Mouse (Mus musculus) left cerebral cortex, adult 9 months (tissue): ENCODE results near the gene Hmgb1.

Experiments used
- DNase-seq, 2 experiments: peaks; one replicate each; pipeline ENCODE4 v3.0.0; 2022; ENCODE audit warnings: low spot score in 2 of 2

The Hmgb1 gene

DNA sequence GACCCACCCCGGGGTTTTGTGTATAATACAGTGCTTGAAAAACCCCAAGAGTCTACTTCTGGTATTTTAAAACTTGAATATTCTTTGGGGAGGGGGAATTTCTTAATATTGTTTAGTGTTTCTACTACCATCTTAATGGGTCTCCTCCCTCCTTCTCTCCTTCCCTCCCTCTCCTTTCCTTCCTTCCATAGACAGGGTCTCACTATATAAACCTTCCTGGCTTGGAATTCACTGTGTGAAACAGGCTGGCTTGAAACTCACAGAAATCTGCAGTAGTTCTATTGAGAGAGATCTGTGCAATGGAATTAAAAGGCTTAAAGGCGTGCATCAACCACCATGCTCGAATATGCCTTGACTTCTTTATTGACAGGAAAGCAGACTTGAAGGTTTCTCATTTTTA, 1.5 kb upstream of the Hmgb1 start:
- DNase-seq, result no peak

DNA sequence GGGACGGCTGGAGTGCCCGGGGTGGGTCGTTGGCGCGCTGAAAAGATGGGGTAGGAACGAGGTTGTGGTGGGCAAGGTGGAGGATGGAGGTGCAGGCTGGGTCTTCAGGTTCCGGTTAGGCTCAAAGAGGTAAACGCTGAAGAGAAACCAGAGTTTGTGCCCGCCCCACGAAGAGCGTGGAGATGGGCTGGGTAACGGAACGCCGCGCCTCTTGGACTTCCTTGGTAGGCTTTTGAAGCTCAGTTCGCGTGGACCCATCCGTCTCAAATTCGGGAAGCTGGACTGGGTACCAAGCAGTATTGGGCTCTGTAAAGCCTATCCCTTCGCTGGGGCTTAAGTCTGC, 526 bp upstream of the Hmgb1 start:
- DNase-seq, result peak; percentile 36 to 42

DNA sequence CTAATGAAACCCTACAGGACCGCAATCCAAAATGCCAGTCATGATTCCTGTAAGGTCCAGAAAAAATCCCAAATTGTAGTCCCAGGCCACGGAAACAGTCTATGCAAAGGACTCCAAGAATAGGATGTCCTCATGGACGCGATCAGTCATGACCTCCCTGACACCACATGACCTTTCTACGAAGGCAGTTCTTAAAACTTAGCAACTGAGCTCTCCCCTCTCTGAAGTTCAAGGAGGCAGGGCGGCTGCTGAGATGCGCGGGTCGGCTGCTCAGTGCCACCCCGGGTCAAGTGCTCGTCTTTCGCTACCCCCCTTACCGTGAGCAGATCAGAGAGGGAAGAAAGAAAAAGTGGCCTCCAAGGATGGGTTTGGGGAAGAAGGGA, 577 bp downstream of the Hmgb1 start:
- no peak for DNase-seq

DNA sequence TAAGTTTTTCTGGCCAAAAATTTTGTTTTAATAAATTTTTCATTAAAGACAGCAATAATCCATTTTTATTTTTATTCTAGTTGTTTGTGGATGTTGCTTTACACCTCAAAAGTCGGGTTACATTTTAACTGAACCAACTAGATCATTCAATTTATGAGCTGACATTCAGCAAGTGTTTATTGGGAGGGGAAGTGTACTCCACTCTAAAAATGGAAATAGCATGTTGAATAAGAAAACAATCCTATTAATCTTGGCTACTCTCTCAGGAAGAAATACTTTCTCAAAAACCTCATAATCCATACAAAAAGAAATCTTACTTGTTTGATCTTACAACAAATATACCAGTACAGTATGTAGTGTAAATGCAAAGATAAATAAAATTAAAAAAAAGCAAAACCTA, 1.2 kb downstream of the Hmgb1 start:
- DNase-seq, result no peak

DNA sequence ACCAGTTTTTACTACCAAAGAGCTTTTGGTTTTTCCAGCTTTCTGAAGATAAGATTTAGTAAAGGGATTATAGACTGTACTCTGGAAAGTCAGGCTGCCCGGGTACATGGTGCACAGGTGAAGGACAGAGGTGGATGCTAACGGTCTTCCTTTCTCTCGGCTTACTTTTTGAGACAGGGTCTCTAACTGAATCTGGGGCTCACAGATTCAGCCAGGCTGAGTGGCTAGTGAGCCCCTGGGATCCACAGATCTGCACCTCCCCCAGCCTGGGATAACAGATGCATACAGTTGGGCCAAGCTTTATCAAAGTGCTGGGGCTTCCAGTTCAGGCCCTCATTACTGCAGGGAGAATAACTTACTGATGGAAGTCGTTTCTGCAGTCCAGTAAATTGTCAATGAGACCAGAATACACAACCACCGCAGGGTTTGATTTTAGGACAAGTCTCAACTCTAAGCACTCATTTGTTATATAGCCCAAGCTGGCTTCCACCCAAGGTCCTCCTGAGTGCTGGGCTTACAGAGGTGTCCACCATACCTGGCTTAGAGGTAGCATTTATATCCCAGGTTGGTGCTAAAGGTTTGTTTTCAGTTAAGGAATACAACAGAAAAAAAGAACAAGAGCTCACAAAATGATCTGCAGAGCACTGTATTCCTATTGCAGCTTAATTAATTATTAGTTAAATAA, 2.0 kb downstream of the Hmgb1 start:
- DNase-seq, result no peak

DNA sequence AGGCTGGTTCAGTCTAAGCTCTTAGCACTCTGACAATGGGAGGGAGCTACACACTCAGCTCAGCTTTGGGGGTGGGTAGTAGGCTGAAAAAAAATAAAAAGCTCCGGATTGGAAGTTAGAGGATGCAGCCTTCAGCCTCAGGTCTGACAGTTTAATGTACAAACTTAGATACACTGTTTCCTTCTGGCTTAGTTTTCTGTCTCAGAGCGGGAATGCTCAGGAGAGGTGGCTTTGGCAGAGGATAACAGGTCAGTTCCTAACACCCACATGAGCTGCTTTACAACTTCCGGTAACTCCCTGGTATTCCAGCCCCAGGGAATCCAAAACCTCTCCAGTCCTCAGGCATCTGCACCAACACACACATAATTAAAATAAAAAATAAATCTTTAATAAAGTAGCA, 4.5 kb downstream of the Hmgb1 start:
- no peak for DNase-seq

DNA sequence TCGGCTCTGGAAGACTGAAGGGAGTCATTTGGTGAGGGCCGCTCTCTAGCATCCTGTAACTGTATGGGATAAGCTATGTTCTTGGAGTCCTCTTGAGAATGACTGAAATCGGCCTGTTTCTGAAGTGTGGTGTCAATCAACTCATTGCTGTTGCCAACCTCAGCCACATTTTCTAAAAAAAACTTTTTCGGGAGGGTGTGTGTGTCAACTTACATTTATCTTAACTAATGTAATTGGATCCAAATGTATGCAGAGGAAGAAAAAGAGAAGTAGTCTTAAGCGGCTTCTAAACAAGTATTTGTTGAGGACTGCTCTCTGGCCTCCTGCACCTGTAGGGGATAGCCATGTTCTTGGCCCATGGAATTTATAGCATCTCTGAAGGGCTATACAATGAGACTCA, 6.2 kb downstream of the Hmgb1 start:
- DNase-seq, result no peak

DNA sequence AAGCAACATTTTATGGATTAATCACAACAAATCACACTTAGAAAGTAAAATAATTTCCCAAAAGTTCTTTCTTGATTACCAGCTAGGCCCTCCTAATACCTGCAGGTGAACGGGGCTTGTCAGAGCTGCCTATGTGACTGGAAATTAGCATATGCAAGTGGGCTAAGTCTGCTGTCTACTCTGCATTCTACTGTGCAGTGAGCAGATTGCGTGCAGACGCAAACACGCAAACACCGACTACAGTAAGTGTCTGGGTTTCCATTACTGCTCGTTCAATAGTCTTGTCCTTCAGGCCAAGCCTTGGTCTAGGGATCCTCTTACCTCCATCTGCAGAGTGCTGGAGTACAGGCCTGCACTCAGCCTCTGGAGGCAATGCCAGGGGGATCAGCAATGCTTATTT, 8.6 kb downstream of the Hmgb1 start:
- DNase-seq, result no peak

DNA sequence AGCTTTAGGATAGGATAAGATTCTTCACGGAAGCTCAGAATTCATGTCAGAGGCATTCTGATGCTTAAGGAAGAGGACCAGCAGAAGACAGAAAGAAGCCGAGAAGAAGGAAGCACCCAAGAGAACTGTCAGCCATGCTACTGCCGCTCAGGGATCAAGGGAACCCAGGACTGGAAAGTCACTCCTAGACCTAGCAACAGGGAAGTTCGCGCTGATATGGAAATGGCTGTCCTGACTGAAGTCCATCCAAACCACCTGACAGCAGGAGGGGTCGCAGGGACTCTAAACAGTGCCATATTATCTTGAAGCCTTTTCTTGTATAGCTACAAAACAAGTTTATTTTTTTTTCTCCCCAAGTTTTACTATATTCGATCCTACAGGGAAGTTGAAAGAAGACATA, 9.8 kb downstream of the Hmgb1 start:
- no peak for DNase-seq

DNA sequence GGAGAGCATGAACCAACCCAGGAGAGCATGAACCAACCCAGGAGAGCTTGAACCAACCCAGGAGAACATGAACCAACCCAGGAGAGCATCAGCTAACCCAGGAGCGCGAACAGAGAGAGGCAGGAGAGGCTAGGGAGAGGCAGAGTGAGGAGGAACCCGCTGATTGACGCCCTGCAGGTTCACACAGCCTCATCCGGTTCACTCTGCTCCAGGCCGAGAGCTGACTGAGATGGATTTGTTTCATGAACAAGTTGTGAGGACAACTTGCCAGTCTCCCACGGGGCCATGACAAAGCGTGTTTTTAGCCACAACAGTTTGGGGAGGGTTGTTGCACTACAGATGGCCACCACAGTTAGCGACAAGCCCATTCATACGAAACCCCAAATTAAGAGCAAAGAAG, 12.0 kb downstream of the Hmgb1 start:
- DNase-seq, result no peak

DNA sequence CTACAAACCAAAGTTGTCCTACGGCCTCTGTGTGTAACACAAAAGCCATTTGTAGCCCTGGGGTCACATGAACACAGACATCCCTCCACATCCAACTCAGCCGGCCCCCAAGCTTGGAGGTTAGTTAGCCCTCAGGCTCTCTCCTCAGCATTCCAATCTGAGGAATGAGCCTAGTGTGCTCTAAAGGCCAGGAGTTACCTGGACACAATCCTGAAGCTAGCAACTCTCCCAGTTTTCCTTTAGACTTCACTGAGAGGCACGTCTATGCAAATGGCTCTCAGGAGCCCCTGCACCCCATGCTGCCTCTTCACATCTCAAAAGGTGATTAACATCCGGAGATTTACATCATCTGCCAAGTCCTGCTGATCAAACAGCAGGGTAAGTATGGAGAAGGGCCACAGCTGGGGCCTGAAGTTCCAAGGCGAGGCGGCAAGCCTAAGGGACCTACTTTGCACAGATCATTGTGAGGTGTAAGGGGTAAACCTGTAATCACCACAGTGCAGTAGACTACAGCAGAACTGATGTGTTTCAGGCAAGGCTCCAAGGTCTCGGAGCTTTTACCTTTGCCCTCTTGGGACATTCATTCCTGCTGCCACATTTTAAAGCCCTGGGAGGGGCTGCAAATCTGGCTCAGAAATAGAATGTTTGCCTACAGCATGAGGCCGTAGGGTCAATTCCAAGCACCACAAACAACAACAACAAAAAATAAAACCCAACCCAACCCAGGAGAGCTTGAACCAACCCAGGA, 13.3 kb downstream of the Hmgb1 start:
- no peak for DNase-seq

DNA sequence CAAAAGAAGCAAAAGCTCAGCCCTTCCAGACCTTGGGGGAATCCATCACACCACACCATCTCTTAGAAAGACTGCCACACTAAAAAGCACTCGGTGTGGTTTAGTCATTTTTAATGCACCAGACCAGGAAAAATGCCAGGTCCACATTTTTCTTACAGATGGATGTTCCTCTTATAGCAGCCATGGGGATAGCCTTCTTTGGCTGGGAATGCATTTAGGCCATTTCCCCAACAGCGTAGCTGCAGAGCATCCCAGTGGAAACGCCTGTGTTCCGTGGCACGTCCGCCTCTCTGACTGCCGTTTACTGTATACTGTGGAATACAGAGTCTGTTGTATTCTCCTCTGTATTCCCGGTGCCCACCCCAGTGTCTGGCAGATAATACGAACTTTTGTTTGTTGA, 15.5 kb downstream of the Hmgb1 start:
- peak in 1 of 2 experiments; percentile 48 for DNase-seq

DNA sequence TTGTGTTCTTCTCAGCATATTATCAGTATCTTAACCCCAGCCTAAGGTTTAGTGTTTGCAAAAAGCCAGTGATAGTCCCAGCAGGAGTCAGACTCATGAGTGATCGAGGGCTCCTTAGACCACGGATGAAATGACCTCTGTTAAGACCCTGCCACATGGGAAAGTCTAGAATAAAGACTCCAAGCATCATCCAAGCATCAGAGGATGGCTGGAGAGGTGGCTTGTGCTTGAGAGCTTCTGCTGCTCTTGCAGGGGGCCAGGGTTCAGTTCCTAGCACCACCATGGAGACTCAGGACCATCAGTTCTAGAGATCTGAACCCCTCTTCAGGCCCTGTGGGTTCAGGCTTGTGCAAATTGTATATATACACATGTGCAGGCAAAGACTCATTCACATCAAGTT, 16.2 kb downstream of the Hmgb1 start:
- no peak for DNase-seq

DNA sequence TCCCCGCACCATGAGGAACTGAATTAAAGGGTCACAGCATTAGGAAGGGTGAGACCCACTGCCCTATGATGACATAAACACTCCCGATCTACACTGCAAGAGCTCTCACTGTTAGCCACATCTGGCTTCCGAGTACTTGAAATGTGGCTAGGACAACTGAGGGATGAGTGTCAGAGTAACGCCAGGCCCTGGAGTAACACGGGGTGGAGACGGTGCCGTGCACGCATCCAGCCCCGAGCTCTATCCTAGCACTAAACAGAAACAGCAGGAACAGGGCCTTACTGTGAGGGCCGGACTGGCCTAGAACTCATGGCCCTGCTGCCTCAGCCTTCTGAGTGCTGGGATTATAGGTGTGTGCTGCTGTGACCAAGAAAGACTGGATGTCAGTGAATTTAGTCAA, 18.3 kb downstream of the Hmgb1 start:
- DNase-seq, result no peak

DNA sequence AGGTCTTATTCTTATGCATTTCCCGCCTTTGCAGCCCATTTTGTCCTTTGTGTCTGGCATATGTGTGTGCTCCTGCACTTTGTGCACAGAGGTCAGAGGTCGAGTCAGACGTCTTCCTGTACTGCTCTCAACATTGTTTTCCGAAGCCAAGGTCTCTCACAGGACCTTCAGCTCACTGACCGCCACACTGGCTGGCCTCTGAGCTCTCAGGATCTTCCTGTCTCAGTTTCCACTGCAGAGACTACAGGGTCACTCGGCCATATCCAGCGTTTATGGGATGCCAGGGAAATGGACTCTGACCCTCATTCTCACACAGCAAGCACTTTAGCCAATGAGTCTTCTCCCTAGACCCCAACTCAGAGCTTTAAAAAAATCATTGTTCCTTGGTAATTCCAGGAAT, 19.4 kb downstream of the Hmgb1 start:
- no peak for DNase-seq

DNA sequence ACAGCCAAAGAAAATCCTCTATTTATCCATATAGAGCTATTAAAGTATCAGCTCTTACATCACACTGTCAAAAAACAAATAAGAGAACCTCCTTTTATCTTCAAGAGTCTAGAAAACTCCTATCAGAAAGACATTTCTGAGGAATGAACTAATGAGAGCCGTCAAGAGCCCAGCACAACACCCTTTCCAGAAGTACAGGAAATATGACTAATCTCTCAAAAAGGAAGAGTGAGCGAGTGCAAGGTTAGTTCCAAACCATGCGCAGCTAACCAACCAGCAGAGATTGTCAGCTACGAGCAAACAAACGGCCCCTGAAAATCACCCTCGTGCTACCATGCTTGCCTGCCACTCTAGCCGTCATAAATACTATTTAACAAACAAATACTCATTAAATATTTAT, 21.4 kb downstream of the Hmgb1 start:
- DNase-seq, result no peak

DNA sequence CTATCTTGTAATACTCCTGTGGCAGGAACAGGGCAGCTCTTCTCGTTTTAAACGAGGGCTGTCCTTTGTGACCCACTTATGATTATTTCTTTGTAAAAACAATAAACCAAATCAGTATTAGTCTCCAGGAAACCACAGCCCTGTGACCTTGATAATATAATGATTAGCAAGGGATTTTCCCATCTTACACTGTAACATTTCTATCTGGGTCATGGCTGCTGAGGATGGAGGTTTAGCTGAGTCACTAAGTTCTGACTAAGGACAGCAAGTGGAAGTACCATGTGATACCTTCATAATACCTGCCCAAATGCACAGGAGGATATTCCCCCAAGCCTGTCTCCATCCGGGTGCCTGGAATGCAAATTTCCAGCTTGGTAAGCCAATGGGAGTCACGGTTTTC, 23.8 kb downstream of the Hmgb1 start:
- no peak for DNase-seq

DNA sequence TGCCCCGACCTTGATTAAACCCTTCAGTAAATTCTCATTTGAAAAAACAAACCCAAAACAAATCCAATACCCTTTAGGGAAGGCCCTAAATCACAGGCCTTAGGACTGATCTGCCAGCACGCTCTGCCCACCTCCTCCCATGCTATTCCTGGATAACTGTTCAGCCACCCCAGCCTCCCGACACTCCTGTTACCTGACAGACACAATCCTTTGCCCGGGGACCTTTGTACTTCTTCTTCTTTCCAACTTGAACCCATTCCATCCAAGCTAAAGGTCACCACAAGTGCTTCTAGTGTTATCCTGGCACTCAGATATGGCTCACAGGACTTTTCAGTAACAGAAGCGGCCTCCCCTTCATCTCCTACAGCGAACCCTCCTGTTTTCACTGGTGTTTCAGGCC, 25.3 kb downstream of the Hmgb1 start:
- no peak for DNase-seq

DNA sequence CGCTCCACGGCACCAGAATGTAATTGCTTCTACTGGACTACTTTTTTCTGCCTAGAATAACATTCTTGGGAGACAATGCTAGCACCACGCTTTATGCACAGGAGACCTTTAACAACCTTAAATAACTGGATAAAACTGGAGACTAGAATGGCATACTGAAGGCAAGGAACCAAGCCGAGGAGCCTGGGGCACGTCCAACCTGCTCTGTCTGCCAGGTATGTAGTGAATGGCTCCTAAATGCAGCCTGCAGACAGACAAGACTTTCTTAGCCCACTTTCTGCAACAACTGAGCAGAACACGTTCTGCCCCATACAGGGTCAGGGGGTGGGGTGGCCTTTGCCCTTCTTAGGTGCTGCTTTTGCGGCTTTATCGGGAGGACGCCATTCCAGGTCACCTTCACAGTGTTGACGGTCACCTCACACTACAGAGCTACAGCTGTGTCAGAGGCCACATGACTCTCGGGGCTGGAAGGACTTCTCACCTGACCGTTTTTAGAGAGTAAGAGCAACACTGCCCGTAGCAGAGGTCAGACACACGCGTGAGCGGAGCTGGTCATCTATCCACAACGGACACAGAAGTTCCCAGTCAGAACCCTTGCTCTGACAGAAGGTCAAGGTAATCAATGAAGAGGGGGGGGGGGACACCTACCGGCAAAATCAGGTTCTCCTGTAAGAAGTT, 27.3 kb downstream of the Hmgb1 start:
- no peak for DNase-seq

DNA sequence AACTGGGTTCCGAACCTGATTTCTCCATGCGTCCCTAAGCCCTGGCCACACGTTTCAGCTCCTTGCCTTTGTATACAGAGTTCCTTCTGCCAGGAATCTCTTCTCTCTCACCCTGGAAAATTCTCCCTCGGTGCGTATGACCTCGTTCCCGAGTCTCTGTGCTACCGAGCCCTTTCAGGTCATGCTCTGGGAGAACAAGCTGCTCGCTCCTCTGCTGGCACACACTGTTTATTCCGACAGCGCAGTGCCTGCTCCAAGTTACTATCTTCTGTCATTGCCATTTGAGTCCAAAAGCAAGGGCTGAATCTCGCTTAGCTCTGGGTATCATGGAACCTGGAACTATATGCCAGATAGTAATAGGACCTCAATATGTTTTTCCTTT, 31.5 kb downstream of the Hmgb1 start:
- DNase-seq, result no peak

DNA sequence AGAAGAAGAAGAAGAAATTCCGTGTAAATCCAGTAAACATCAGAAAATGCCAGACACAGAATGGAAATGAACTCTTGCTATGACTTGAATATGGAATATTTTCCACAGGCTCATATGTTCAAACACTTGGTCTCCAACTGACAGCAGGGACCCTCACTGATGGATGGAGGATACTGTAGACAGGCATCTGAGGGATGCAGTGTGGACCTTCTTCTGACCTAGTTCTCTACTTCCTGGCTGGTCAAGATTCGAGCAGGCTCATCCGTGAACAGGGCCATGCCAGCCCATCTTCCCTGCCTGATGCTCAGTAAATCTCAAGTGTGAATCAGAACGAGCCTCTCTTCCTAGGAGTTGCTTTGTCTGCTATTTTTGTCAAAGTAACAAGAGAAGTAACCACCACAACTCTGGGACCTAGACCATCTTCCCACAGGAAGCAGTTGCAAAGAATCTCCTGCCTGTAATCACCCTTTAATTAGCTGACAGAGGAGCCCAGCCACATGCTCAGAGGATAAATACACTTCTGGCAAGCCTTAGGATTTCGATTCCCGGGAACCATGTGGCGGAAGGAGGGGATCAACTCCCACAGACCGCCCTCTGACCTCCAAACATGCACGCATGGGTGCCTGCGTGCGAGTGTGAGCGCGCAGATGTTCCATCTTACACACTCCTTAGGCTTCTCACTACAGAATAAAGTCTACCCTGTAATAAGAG, 32.1 kb downstream of the Hmgb1 start:
- DNase-seq, result no peak

DNA sequence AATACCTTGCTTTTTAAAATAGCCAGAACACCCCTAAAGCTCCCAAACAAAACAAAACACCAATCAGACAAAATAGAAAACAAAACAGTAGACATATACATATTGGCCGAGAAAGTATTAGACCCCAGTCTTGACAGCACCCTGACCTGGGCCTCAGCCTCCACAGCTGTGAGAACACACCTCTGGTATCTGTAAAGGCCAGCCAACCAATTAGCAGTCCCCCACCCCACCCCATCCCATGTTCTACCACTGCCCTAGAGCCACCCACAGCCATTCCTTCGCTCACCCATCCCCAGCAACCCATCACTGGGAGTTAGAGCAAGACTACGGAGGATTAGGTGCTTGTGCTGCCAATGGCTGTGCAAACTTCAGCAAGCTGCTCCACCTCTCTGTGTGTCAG, 33.4 kb downstream of the Hmgb1 start:
- no peak for DNase-seq
